Mouse (Mus musculus) stomach, postnatal 0 days (tissue): Measurements from ENCODE around the gene Rasgef1b. TPM values are rescaled to one million over a fixed set of nuclear protein-coding genes. Genes with fewer than 3 reads are reported as not detected.
A peak's percentile ranks its signal among the peaks of the same experiment; 100 is the strongest.

Experiments used
- ATAC-seq: fragments of 200-750 bp; cut with Nextera tagmentation; 2 replicates; pipeline ENCODE4 v1.8.0; 2017; ENCODE audit not compliant: low FRiP score, low TSS enrichment
- DNase-seq: peaks from one replicate; pipeline ENCODE4 v3.0.0-alpha.2; 2016; ENCODE audit warnings: low spot score
- H3K27ac ChIP-seq: fragments of 300-500 bp; sonication (generic); replicated peaks from 2 replicates; pipeline ENCODE4 v1.5.1; 2014; ENCODE audit warnings: mild to moderate bottlenecking, control low read depth
- H3K27me3 ChIP-seq: fragments of 300-500 bp; sonication (generic); 2 replicates; pipeline ENCODE4 v1.6.1; 2014; ENCODE audit warnings: low read length; ENCODE audit not compliant: control insufficient read depth, insufficient read depth
- H3K36me3 ChIP-seq: fragments of 300-500 bp; sonication (generic); 2 replicates; pipeline ENCODE4 v1.6.1; 2014; ENCODE audit warnings: low read length, mixed read lengths; ENCODE audit not compliant: control insufficient read depth, insufficient read depth
- H3K4me1 ChIP-seq: fragments of 300-500 bp; sonication (generic); replicated peaks from 2 replicates; pipeline ENCODE4 v1.6.1; 2014; ENCODE audit warnings: antibody characterized with exemption; ENCODE audit not compliant: control insufficient read depth, insufficient read depth
- H3K4me2 ChIP-seq: fragments of 300-500 bp; sonication (generic); replicated peaks from 2 replicates; pipeline ENCODE4 v1.6.1; 2014; ENCODE audit warnings: low read depth, mild to moderate bottlenecking, control low read depth, moderate library complexity
- H3K4me3 ChIP-seq: fragments of 300-500 bp; sonication (generic); 2 replicates; pipeline ENCODE4 v1.5.1; 2014; ENCODE audit warnings: low read depth, low read length, control low read depth
- H3K9ac ChIP-seq: fragments of 300-500 bp; sonication (generic); 2 replicates; pipeline ENCODE4 v1.6.1; 2014; ENCODE audit warnings: mild to moderate bottlenecking, low read length, control low read depth, mixed read lengths
- H3K9me3 ChIP-seq: fragments of 300-500 bp; sonication (generic); 2 replicates; pipeline ENCODE4 v1.6.1; 2016; ENCODE audit warnings: low read length; ENCODE audit not compliant: control insufficient read depth
- CTCF ChIP-seq: IDR thresholded peaks from 2 replicates; pipeline ENCODE4 v1.5.1; 2016; ENCODE audit warnings: antibody characterized with exemption, low read depth, mild to moderate bottlenecking, moderate library complexity
- EP300 ChIP-seq: optimal IDR thresholded peaks from 2 replicates; pipeline ENCODE3; 2016; ENCODE audit warnings: antibody characterized with exemption
- WGBS: fragments of 180-500 bp; shearing (Covaris S2); extraction: QIAGEN DNeasy Blood & Tissue Kit; methylation state at CpG from one replicate; pipeline ENCODE4 v1.1.7; 2014; 5-methylcytosine and 5-hydroxymethylcytosine counted together
- polyA plus RNA-seq: library from polyadenylated mRNA; unstranded; fragments of >200 nt; fragmentation: Nextera tagmentation; extraction: Ambion mirVana; gene quantifications from 2 replicates; pipeline ENCODE4 v1.2.1, GENCODE M21; 2015

The Rasgef1b gene
- polyA plus RNA-seq, 1 experiment from 2014 or later: 37.4 TPM

- H3K4me3 ChIP-seq: no peak overlapping the region
- WGBS: 48% methylated on average over 11 of the region's 11 CpGs
- no peak overlapping the region for H3K9ac ChIP-seq
- no peaks in the 10 kb centered on the region for H3K27me3 ChIP-seq
- TF ChIP-seq CTCF: no peak
- no peak for TF ChIP-seq EP300
- no peaks in the 10 kb centered on the region for H3K36me3 ChIP-seq
- H3K9me3 ChIP-seq: no peaks in the 10 kb centered on the region
- no peak overlapping the region for H3K4me2 ChIP-seq
- no peak for DNase-seq
- H3K27ac ChIP-seq: no peak overlapping the region
- H3K4me1 ChIP-seq: no peaks in the 10 kb centered on the region
- ATAC-seq: no peak
These were observed 187.5 kb downstream of the Rasgef1b start for GRCm38 (mm10) chr5:99541321-99541895.

GRCm38 (mm10) chr5:99533416-99533815, 195.4 kb downstream of the Rasgef1b start:
- Histone ChIP-seq H3K27me3 (no peaks in the 10 kb centered on the region), H3K9me3 (no peaks in the 10 kb centered on the region), H3K4me3 (no peak overlapping the region), H3K4me2 (no peak overlapping the region), H3K9ac (no peak overlapping the region), H3K27ac (no peak overlapping the region), H3K36me3 (no peaks in the 10 kb centered on the region), H3K4me1 (no peaks in the 10 kb centered on the region)
- TF ChIP-seq CTCF (no peak), EP300 (no peak)
- WGBS: 76% methylated on average over 7 of the region's 7 CpGs
- no peak for DNase-seq
- no peak for ATAC-seq

- no peaks in the 10 kb centered on the region for H3K9me3 ChIP-seq
- H3K27ac ChIP-seq: no peak overlapping the region
- no peak overlapping the region for H3K9ac ChIP-seq
- no peak overlapping the region for H3K4me2 ChIP-seq
- DNase-seq (peak; percentile 65), ATAC-seq (peak; percentile 94)
- 0 out of 2 replicates have a peak, but pooled peaks cover 3% of the 10 kb centered on the region for H3K4me1 ChIP-seq
- H3K27me3 ChIP-seq: no peaks in the 10 kb centered on the region
- TF ChIP-seq CTCF (peak; percentile 10; the same call in 1 of the 2 replicates), EP300 (no peak)
- H3K36me3 ChIP-seq: no peaks in the 10 kb centered on the region
- no peak overlapping the region for H3K4me3 ChIP-seq
- 47% methylated on average over 7 of the region's 7 CpGs for WGBS
These were observed 202.1 kb downstream of the Rasgef1b start for GRCm38 (mm10) chr5:99526797-99527201.

- Histone ChIP-seq H3K9ac (no peak overlapping the region), H3K27ac (no peak overlapping the region), H3K4me2 (no peak overlapping the region), H3K4me3 (no peak overlapping the region), H3K4me1 (0 out of 2 replicates have a peak, but pooled peaks cover 3% of the 10 kb centered on the region), H3K27me3 (no peaks in the 10 kb centered on the region), H3K9me3 (no peaks in the 10 kb centered on the region), H3K36me3 (no peaks in the 10 kb centered on the region)
- WGBS: 77% methylated on average over 4 of the region's 4 CpGs
- TF ChIP-seq EP300: no peak
- no peak for TF ChIP-seq CTCF
- no peak for DNase-seq
- no peak for ATAC-seq
These were observed 203.2 kb downstream of the Rasgef1b start for GRCm38 (mm10) chr5:99525649-99526048.

GRCm38 (mm10) chr5:99522571-99523269, 206.1 kb downstream of the Rasgef1b start:
- TF ChIP-seq CTCF (no peak), EP300 (no peak)
- DNase-seq (no peak), ATAC-seq (peak; percentile 36; the same call in 1 of the 2 replicates)
- no peaks in the 10 kb centered on the region for H3K9me3 ChIP-seq
- 25% methylated on average over 8 of the region's 8 CpGs for WGBS
- no peaks in the 10 kb centered on the region for H3K36me3 ChIP-seq
- no peaks in the 10 kb centered on the region for H3K27me3 ChIP-seq
- H3K4me3 ChIP-seq: no peak overlapping the region
- H3K9ac ChIP-seq: no peak overlapping the region
- H3K4me2 ChIP-seq: no peak overlapping the region
- no peak overlapping the region for H3K27ac ChIP-seq
- 0 out of 2 replicates have a peak, but pooled peaks cover 3% of the 10 kb centered on the region for H3K4me1 ChIP-seq

- DNase-seq (no peak), ATAC-seq (no peak)
- H3K27me3 ChIP-seq: no peaks in the 10 kb centered on the region
- 0 out of 2 replicates have a peak, but pooled peaks cover 3% of the 10 kb centered on the region for H3K4me1 ChIP-seq
- H3K4me2 ChIP-seq: no peak overlapping the region
- no peak for TF ChIP-seq CTCF
- TF ChIP-seq EP300: no peak
- no peak overlapping the region for H3K9ac ChIP-seq
- WGBS: 47% methylated on average over 4 of the region's 4 CpGs
- no peaks in the 10 kb centered on the region for H3K9me3 ChIP-seq
- H3K4me3 ChIP-seq: no peak overlapping the region
- no peaks in the 10 kb centered on the region for H3K36me3 ChIP-seq
- no peak overlapping the region for H3K27ac ChIP-seq
These were observed 207.5 kb downstream of the Rasgef1b start for GRCm38 (mm10) chr5:99521411-99521810.
